Mouse (Mus musculus): ENCODE data around the gene Ankrd33. TPM values are rescaled to one million over a fixed set of nuclear protein-coding genes. Genes with fewer than 3 reads are reported as not detected.

Ankrd33 gene
- total and polyA plus RNA-seq, 3 experiments, result not detected

DNA sequence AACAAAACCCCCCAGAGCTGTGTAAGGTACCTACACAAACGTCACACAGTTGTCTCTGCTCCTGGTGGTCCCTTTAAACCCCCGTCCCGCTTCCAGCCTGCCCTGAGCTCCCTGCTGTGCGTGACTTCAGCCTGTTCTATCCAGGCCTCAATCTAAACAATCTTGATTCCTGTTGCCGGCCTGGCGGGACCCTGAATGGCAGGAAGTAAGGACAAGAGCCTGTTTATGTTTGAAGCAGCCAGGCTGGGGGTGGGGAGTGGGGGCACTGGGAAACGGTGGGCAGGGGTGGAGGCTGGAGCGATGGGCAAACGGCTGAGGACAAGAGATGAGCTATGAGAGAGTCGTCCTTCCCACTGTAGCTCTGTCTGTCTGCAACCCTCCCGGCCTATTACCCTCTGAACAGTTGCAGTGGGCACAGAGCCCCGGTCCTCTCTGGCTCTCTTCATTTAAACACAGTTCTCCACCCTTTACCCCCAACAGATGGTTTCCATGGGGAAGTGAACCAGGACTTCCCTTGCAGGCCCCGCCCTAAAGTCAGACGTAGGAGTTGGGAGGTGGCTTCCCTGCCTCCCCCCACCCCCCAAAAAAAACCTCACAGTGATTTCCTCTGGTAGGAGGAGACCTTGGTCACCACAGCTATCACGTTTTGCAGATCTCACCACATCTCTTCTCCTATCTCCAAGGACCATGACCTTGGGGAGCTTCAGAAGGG is 18.6 kb downstream of the Ankrd33 start:
- no peak for TF ChIP-seq E2F4 (IDR thresholded peaks at IDR 0.05; ENCODE audit: borderline replicate concordance, low read depth, low read length)
- no peak for TF ChIP-seq EP300 (IDR thresholded peaks at IDR 0.05; ENCODE audit: low read depth in 1 of 2, low read length in 2 of 2)
- TF ChIP-seq ETS1 (IDR thresholded peaks at IDR 0.05; ENCODE audit: low read depth, low read length), result no peak
- no peak for TF ChIP-seq MYC (IDR thresholded peaks at IDR 0.05; ENCODE audit: low read depth, low read length)
- no peak for TF ChIP-seq JUND (IDR thresholded peaks at IDR 0.05; ENCODE audit: low read depth, low read length)
- no peak for TF ChIP-seq NELFE (IDR thresholded peaks at IDR 0.05; ENCODE audit: low read depth, low read length)
- TF ChIP-seq POLR2A (IDR thresholded peaks at IDR 0.05; ENCODE audit: control insufficient read depth in 1 of 2, insufficient read depth in 1 of 2, low read depth in 1 of 2, low read length in 2 of 2, poor library complexity in 1 of 2), result no peak
- no peak for TF ChIP-seq RAD21 (IDR thresholded peaks at IDR 0.05; ENCODE audit: low read depth, low read length)
- no peak for TF ChIP-seq CHD1 (IDR thresholded peaks at IDR 0.05; ENCODE audit: low read depth, low read length)
- TF ChIP-seq USF2 (IDR thresholded peaks at IDR 0.05; ENCODE audit: borderline replicate concordance in 1 of 2, insufficient read depth in 1 of 2, low read depth in 1 of 2, low read length in 2 of 2), result no peak
- TF ChIP-seq SIN3A (IDR thresholded peaks at IDR 0.05; ENCODE audit: low read length), result no peak
- TF ChIP-seq HCFC1 (IDR thresholded peaks at IDR 0.05; ENCODE audit: low read depth, low read length), result no peak
- no peak for TF ChIP-seq USF1 (IDR thresholded peaks at IDR 0.05; ENCODE audit: low read depth, low read length)
- TF ChIP-seq CTCF (IDR thresholded peaks at IDR 0.05 in 2 of 3, conservative IDR thresholded peaks at IDR 0.05 in 1 of 3; ENCODE audit: control insufficient read depth in 1 of 3, insufficient read depth in 1 of 3, low read depth in 2 of 3, low read length in 3 of 3, poor library complexity in 1 of 3, severe bottlenecking in 1 of 3), result no peak
- TF ChIP-seq NRF1 (IDR thresholded peaks at IDR 0.05; ENCODE audit: insufficient read depth, low read depth, low read length, poor library complexity, severe bottlenecking), result no peak

DNA sequence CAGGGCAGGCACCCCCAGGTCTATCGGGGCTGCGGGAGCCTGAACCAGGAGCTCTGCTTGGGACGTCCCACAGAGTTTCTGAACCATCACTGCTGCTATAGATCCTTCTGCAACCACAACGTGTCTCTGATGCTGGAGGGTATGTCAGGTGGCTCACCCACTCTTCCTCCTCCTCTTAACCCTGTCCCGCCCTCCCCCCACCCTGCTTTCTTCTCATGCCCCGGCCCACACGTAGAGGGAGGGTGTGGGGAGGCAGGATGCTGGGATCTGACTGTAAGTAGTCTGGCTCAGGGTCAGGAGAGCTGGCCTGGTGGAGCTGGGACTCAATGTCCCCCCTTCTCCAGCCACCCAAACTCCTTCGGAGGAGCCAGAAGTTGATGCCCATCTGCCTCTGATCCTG is 19.9 kb downstream of the Ankrd33 start:
- H3K4me1 ChIP-seq (ENCODE audit: control insufficient read depth in 1 of 2, insufficient read depth in 2 of 2, low read length in 2 of 2), result peaks cover 9 to 29% of the 10 kb centered on the region in 2 experiments
- H3K36me3 ChIP-seq (ENCODE audit: control insufficient read depth in 1 of 2, insufficient read depth in 2 of 2, low read length in 2 of 2), result peaks cover 0 to 22% of the 10 kb centered on the region in 2 experiments; a peak in 2 of 4 replicates
- no peak for DNase-seq (ENCODE audit: low read depth, low spot score)
- H3K9ac ChIP-seq (ENCODE audit: control insufficient read depth, low read depth, low read length, poor library complexity, severe bottlenecking), result no peak overlapping the region
- TF ChIP-seq EP300 (IDR thresholded peaks at IDR 0.05; ENCODE audit: low read depth in 1 of 2, low read length in 2 of 2) (no peak), CHD1 (IDR thresholded peaks at IDR 0.05; ENCODE audit: low read depth, low read length) (no peak), UBTF (IDR thresholded peaks at IDR 0.05; ENCODE audit: borderline replicate concordance, insufficient read depth, low read depth, low read length) (no peak), NRF1 (IDR thresholded peaks at IDR 0.05; ENCODE audit: insufficient read depth, low read depth, low read length, poor library complexity, severe bottlenecking) (no peak), ZC3H11A (IDR thresholded peaks at IDR 0.05; ENCODE audit: low read depth, low read length) (no peak), MAZ (IDR thresholded peaks at IDR 0.05; ENCODE audit: low read depth, low read length) (no peak), MYC (IDR thresholded peaks at IDR 0.05; ENCODE audit: low read depth, low read length) (no peak), TAL1 (IDR thresholded peaks at IDR 0.05; ENCODE audit: low read length) (no peak), GATA1 (IDR thresholded peaks at IDR 0.05; ENCODE audit: low read depth, low read length) (no peak), CTCF (IDR thresholded peaks at IDR 0.05 in 2 of 3, conservative IDR thresholded peaks at IDR 0.05 in 1 of 3; ENCODE audit: control insufficient read depth in 1 of 3, insufficient read depth in 1 of 3, low read depth in 2 of 3, low read length in 3 of 3, poor library complexity in 1 of 3, severe bottlenecking in 1 of 3) (no peak), USF2 (IDR thresholded peaks at IDR 0.05; ENCODE audit: borderline replicate concordance in 1 of 2, insufficient read depth in 1 of 2, low read depth in 1 of 2, low read length in 2 of 2) (no peak), ZNF384 (IDR thresholded peaks at IDR 0.05; ENCODE audit: low read depth, low read length) (no peak), MEF2A (IDR thresholded peaks at IDR 0.05; ENCODE audit: extremely low read depth, insufficient replicate concordance, low read depth, low read length, poor library complexity, severe bottlenecking) (no peak), BHLHE40 (IDR thresholded peaks at IDR 0.05; ENCODE audit: borderline replicate concordance, low read depth, low read length) (no peak), MYB (IDR thresholded peaks at IDR 0.05; ENCODE audit: low read depth, low read length) (no peak), TCF12 (IDR thresholded peaks at IDR 0.05; ENCODE audit: low read depth, low read length) (no peak), JUND (IDR thresholded peaks at IDR 0.05; ENCODE audit: low read depth, low read length) (no peak)
- no peaks in the 10 kb centered on the region for H3K9me3 ChIP-seq (replicated peaks; ENCODE audit: insufficient read depth, low read length)
- H3K27ac ChIP-seq (ENCODE audit: control insufficient read depth, low read depth, low read length), result no peak overlapping the region
- no peak overlapping the region for H3K4me3 ChIP-seq (ENCODE audit: control insufficient read depth in 1 of 2, insufficient read depth in 1 of 2, low read depth in 2 of 2, low read length in 2 of 2)
- no peaks in the 10 kb centered on the region for H3K79me2 ChIP-seq (ENCODE audit: control insufficient read depth, insufficient read depth, low read length, poor library complexity)
- peaks cover 2 to 7% of the 10 kb centered on the region in 2 experiments; a peak in 2 of 4 replicates for H3K27me3 ChIP-seq (ENCODE audit: control insufficient read depth in 1 of 2, insufficient read depth in 2 of 2, low read length in 2 of 2)

More for the DNA sequence above, 18.6 kb downstream of the Ankrd33 start:
- peaks cover 5 to 18% of the 10 kb centered on the region in 2 experiments for H3K4me1 ChIP-seq (ENCODE audit: control insufficient read depth in 1 of 2, insufficient read depth in 2 of 2, low read length in 2 of 2)
- H3K9me3 ChIP-seq (replicated peaks; ENCODE audit: insufficient read depth, low read length), result no peaks in the 10 kb centered on the region
- H3K36me3 ChIP-seq (ENCODE audit: control insufficient read depth in 1 of 2, insufficient read depth in 2 of 2, low read length in 2 of 2), result peaks cover 0 to 13% of the 10 kb centered on the region in 2 experiments; a peak in 2 of 4 replicates
- no peaks in the 10 kb centered on the region for H3K79me2 ChIP-seq (ENCODE audit: control insufficient read depth, insufficient read depth, low read length, poor library complexity)
- no peak overlapping the region for H3K4me3 ChIP-seq (ENCODE audit: control insufficient read depth in 1 of 2, insufficient read depth in 1 of 2, low read depth in 2 of 2, low read length in 2 of 2)
- H3K27me3 ChIP-seq (ENCODE audit: control insufficient read depth in 1 of 2, insufficient read depth in 2 of 2, low read length in 2 of 2), result peaks cover 4 to 7% of the 10 kb centered on the region in 2 experiments; a peak in 2 of 4 replicates
- H3K27ac ChIP-seq (ENCODE audit: control insufficient read depth, low read depth, low read length), result no peak overlapping the region
- no peak overlapping the region for H3K9ac ChIP-seq (ENCODE audit: control insufficient read depth, low read depth, low read length, poor library complexity, severe bottlenecking)
- no peak for DNase-seq (ENCODE audit: low read depth, low spot score)
